Mouse (Mus musculus) bone marrow macrophage, adult 2 months (primary cell): ENCODE data around the gene Pdzd2. TPM values are rescaled to one million over a fixed set of nuclear protein-coding genes. Genes with fewer than 3 reads are reported as not detected.

ENCODE experiments used
- H3K27ac ChIP-seq: 2 replicates; pipeline ENCODE4 v1.5.1; 2012; ENCODE audit warnings: low read depth, low read length; ENCODE audit not compliant: insufficient read depth
- H3K4me1 ChIP-seq: 2 replicates; pipeline ENCODE4 v1.6.1; 2012; ENCODE audit warnings: low read length; ENCODE audit not compliant: control insufficient read depth, insufficient read depth
- H3K4me3 ChIP-seq: 2 replicates; pipeline ENCODE4 v1.5.1; 2012; ENCODE audit warnings: mild to moderate bottlenecking, low read length, moderate library complexity; ENCODE audit not compliant: insufficient read depth
- CTCF ChIP-seq: IDR thresholded peaks from 2 replicates; pipeline ENCODE4 v1.5.1; 2012; ENCODE audit warnings: low read depth, mild to moderate bottlenecking, low read length, moderate library complexity
- POLR2A ChIP-seq: IDR thresholded peaks from 2 replicates; pipeline ENCODE4 v1.6.1; 2012; ENCODE audit warnings: mild to moderate bottlenecking, low read depth, low read length, borderline replicate concordance
- polyA plus RNA-seq: library from polyadenylated mRNA; stranded (reverse); fragments of >200 nt; gene quantifications from 2 replicates; pipeline ENCODE4 v1.2.4, GENCODE M21; 2012; ENCODE audit not compliant: missing spikeins, insufficient read depth, insufficient read length

Gene Pdzd2
- polyA plus RNA-seq, 1 experiment = not detected

- Histone ChIP-seq H3K4me1 (no peaks in the 10 kb centered on the region), H3K4me3 (no peak overlapping the region), H3K27ac (no peak overlapping the region)
- no peak for TF ChIP-seq CTCF
- TF ChIP-seq POLR2A = no peak
Observed at GRCm38 (mm10) chr15:12588661-12589060, 151.1 kb downstream of the Pdzd2 start.

GRCm38 (mm10) chr15:12586852-12587424 is 152.8 kb downstream of the Pdzd2 start:
- H3K27ac ChIP-seq = no peak overlapping the region
- TF ChIP-seq POLR2A (no peak), CTCF (no peak)
- H3K4me3 ChIP-seq = no peak overlapping the region
- H3K4me1 ChIP-seq = no peaks in the 10 kb centered on the region

GRCm38 (mm10) chr15:12586154-12586553 is 153.6 kb downstream of the Pdzd2 start:
- TF ChIP-seq CTCF = peak; percentile 15; the same call in 1 of the 2 replicates
- no peak for TF ChIP-seq POLR2A
- Histone ChIP-seq H3K4me3 (no peak overlapping the region), H3K27ac (no peak overlapping the region), H3K4me1 (no peaks in the 10 kb centered on the region)

GRCm38 (mm10) chr15:12583051-12583450 is 156.7 kb downstream of the Pdzd2 start:
- no peak overlapping the region for H3K27ac ChIP-seq
- H3K4me1 ChIP-seq = no peaks in the 10 kb centered on the region
- TF ChIP-seq CTCF (no peak), POLR2A (no peak)
- H3K4me3 ChIP-seq = no peak overlapping the region

- H3K27ac ChIP-seq = no peak overlapping the region
- no peak for TF ChIP-seq POLR2A
- TF ChIP-seq CTCF = no peak
- no peak overlapping the region for H3K4me3 ChIP-seq
- H3K4me1 ChIP-seq = no peaks in the 10 kb centered on the region
Observed at GRCm38 (mm10) chr15:12582471-12582870, 157.3 kb downstream of the Pdzd2 start.

GRCm38 (mm10) chr15:12579196-12579595 is 160.5 kb downstream of the Pdzd2 start:
- no peak overlapping the region for H3K4me3 ChIP-seq
- TF ChIP-seq CTCF = no peak
- no peak for TF ChIP-seq POLR2A
- H3K27ac ChIP-seq = no peak overlapping the region
- no peaks in the 10 kb centered on the region for H3K4me1 ChIP-seq

GRCm38 (mm10) chr15:12578276-12578675 is 161.4 kb downstream of the Pdzd2 start:
- H3K27ac ChIP-seq = no peak overlapping the region
- TF ChIP-seq CTCF (no peak), POLR2A (no peak)
- H3K4me3 ChIP-seq = no peak overlapping the region
- H3K4me1 ChIP-seq = no peaks in the 10 kb centered on the region

GRCm38 (mm10) chr15:12577715-12578114 is 162.0 kb downstream of the Pdzd2 start:
- Histone ChIP-seq H3K4me1 (no peaks in the 10 kb centered on the region), H3K4me3 (no peak overlapping the region), H3K27ac (no peak overlapping the region)
- TF ChIP-seq CTCF (no peak), POLR2A (no peak)

GRCm38 (mm10) chr15:12577054-12577696 is 162.5 kb downstream of the Pdzd2 start:
- Histone ChIP-seq H3K4me1 (no peaks in the 10 kb centered on the region), H3K4me3 (no peak overlapping the region), H3K27ac (no peak overlapping the region)
- TF ChIP-seq CTCF (no peak), POLR2A (no peak)

- TF ChIP-seq CTCF = no peak
- no peak for TF ChIP-seq POLR2A
- Histone ChIP-seq H3K4me1 (no peaks in the 10 kb centered on the region), H3K4me3 (no peak overlapping the region), H3K27ac (no peak overlapping the region)
Observed at GRCm38 (mm10) chr15:12573621-12574020, 166.1 kb downstream of the Pdzd2 start.
